Mouse (Mus musculus): ENCODE measurements at regions not wholly inside any gene's neighbourhood (a gene's known extent, or its start where the extent isn't known, plus 50 kb on each side); places are given as distances from the start of the nearest gene placed in this dataset.
A peak's percentile ranks its signal among the peaks of the same experiment; 100 is the strongest.
"Not testable (repeated sequence)": the region's sequence is repeated elsewhere in the genome, so short reads cannot be mapped to it uniquely, and the experiment has no call there.

GRCm38 (mm10) chr4:7234537-7234936 lies 1004.3 kb downstream of the Car8 start:
- DNase-seq (ENCODE audit: extremely low spot score, low spot score), result not testable (repeated sequence)

- DNase-seq (ENCODE audit: extremely low spot score, low spot score), result no peak
Observed at GRCm38 (mm10) chr4:7228980-7229379, 1009.9 kb downstream of the Car8 start.

- DNase-seq (ENCODE audit: extremely low spot score, low spot score), result no peak
Observed at GRCm38 (mm10) chr4:7222922-7223321, 1015.9 kb downstream of the Car8 start.

- DNase-seq (ENCODE audit: extremely low spot score, low spot score), result no peak
Observed at GRCm38 (mm10) chr4:7220426-7220825, 1018.4 kb downstream of the Car8 start.

- DNase-seq (ENCODE audit: extremely low spot score, low spot score), result no peak
Observed at GRCm38 (mm10) chr4:7215048-7216030, 1023.5 kb downstream of the Car8 start.

GRCm38 (mm10) chr4:7206987-7207386 lies 1031.9 kb downstream of the Car8 start:
- no peak for DNase-seq (ENCODE audit: extremely low spot score, low spot score)

GRCm38 (mm10) chr4:7201816-7202215 lies 1037.0 kb downstream of the Car8 start:
- DNase-seq (ENCODE audit: extremely low spot score, low spot score), result peak; percentile 17

GRCm38 (mm10) chr4:7199941-7200340 lies 1038.9 kb downstream of the Car8 start:
- DNase-seq (ENCODE audit: extremely low spot score, low spot score), result no peak

GRCm38 (mm10) chr4:7199052-7199451 lies 1039.8 kb downstream of the Car8 start:
- no peak for DNase-seq (ENCODE audit: extremely low spot score, low spot score)

GRCm38 (mm10) chr4:7196570-7196969 lies 1042.3 kb downstream of the Car8 start:
- no peak for DNase-seq (ENCODE audit: extremely low spot score, low spot score)

- DNase-seq (ENCODE audit: extremely low spot score, low spot score), result no peak
Observed at GRCm38 (mm10) chr4:7195619-7196018, 1043.2 kb downstream of the Car8 start.

- DNase-seq (ENCODE audit: extremely low spot score, low spot score), result no peak
Observed at GRCm38 (mm10) chr4:7191912-7192311, 1046.9 kb downstream of the Car8 start.

- no peak for DNase-seq (ENCODE audit: extremely low spot score, low spot score)
Observed at GRCm38 (mm10) chr4:7191228-7191627, 1047.6 kb downstream of the Car8 start.

GRCm38 (mm10) chr4:7175030-7175429 lies 1063.8 kb downstream of the Car8 start:
- DNase-seq (ENCODE audit: extremely low spot score, low spot score), result no peak

GRCm38 (mm10) chr4:7172528-7173306 lies 1066.1 kb downstream of the Car8 start:
- DNase-seq (ENCODE audit: extremely low spot score, low spot score), result no peak

GRCm38 (mm10) chr4:7171637-7172417 lies 1067.0 kb downstream of the Car8 start:
- DNase-seq (ENCODE audit: extremely low spot score, low spot score), result no peak

GRCm38 (mm10) chr4:7161411-7161810 lies 1077.4 kb downstream of the Car8 start:
- DNase-seq (ENCODE audit: extremely low spot score, low spot score), result no peak

GRCm38 (mm10) chr4:7157883-7158282 lies 1081.0 kb downstream of the Car8 start:
- no peak for DNase-seq (ENCODE audit: extremely low spot score, low spot score)

GRCm38 (mm10) chr4:7154256-7154655 lies 1084.6 kb downstream of the Car8 start:
- no peak for DNase-seq (ENCODE audit: extremely low spot score, low spot score)

GRCm38 (mm10) chr4:7153835-7154234 lies 1085.0 kb downstream of the Car8 start:
- no peak for DNase-seq (ENCODE audit: extremely low spot score, low spot score)

- no peak for DNase-seq (ENCODE audit: extremely low spot score, low spot score)
Observed at GRCm38 (mm10) chr4:7145756-7146155, 1093.1 kb downstream of the Car8 start.
